Mouse (Mus musculus) lung, embryonic 16.5 days (tissue): ENCODE measurements around the gene Aldh16a1. TPM values are rescaled to one million over a fixed set of nuclear protein-coding genes. Genes with fewer than 3 reads are reported as not detected.

Experiments
- ATAC-seq: fragments of 200-750 bp; cut with Nextera tagmentation; 2 replicates; pipeline ENCODE4 v1.8.0; 2017; ENCODE audit warnings: low read depth, mild to moderate bottlenecking, moderate library complexity
- H3K27ac ChIP-seq: fragments of 300-500 bp; sonication (generic); 2 replicates; pipeline ENCODE4 v1.5.1; 2014; ENCODE audit warnings: mild to moderate bottlenecking, control low read depth, low read length
- H3K27me3 ChIP-seq: fragments of 300-500 bp; sonication (generic); 2 replicates; pipeline ENCODE4 v1.6.1; 2014; ENCODE audit warnings: low read depth, low read length, mixed read lengths; ENCODE audit not compliant: control insufficient read depth, insufficient read depth
- H3K36me3 ChIP-seq: fragments of 300-500 bp; sonication (generic); 2 replicates; pipeline ENCODE4 v1.6.1; 2014; ENCODE audit warnings: low read length; ENCODE audit not compliant: control insufficient read depth, insufficient read depth
- H3K4me1 ChIP-seq: fragments of 300-500 bp; sonication (generic); replicated peaks from 2 replicates; pipeline ENCODE4 v1.6.1; 2014; ENCODE audit warnings: low read length, mixed read lengths; ENCODE audit not compliant: control insufficient read depth, insufficient read depth
- H3K4me2 ChIP-seq: fragments of 300-500 bp; sonication (generic); 2 replicates; pipeline ENCODE4 v1.6.1; 2014; ENCODE audit warnings: low read depth, low read length, control low read depth
- H3K4me3 ChIP-seq: fragments of 300-500 bp; sonication (generic); 2 replicates; pipeline ENCODE4 v1.5.1; 2014; ENCODE audit warnings: mild to moderate bottlenecking, low read length, control low read depth
- H3K9ac ChIP-seq: fragments of 300-500 bp; sonication (generic); 2 replicates; pipeline ENCODE4 v1.6.1; 2014; ENCODE audit warnings: low read length, control low read depth
- H3K9me3 ChIP-seq: fragments of 300-500 bp; sonication (generic); 2 replicates; pipeline ENCODE4 v1.6.1; 2016; ENCODE audit warnings: low read length; ENCODE audit not compliant: control insufficient read depth
- WGBS: fragments of 180-500 bp; shearing (Covaris S2); extraction: QIAGEN DNeasy Blood & Tissue Kit; methylation state at CpG from one replicate; pipeline ENCODE4 v1.1.7; 2014; 5-methylcytosine and 5-hydroxymethylcytosine counted together
- polyA plus RNA-seq: library from polyadenylated mRNA; unstranded; fragments of >200 nt; fragmentation: Nextera tagmentation; extraction: Ambion mirVana; gene quantifications from 2 replicates; pipeline ENCODE4 v1.2.1, GENCODE M21; 2015

The Aldh16a1 gene
- polyA plus RNA-seq, 1 experiment from 2014 or later: 57.4 TPM

DNA sequence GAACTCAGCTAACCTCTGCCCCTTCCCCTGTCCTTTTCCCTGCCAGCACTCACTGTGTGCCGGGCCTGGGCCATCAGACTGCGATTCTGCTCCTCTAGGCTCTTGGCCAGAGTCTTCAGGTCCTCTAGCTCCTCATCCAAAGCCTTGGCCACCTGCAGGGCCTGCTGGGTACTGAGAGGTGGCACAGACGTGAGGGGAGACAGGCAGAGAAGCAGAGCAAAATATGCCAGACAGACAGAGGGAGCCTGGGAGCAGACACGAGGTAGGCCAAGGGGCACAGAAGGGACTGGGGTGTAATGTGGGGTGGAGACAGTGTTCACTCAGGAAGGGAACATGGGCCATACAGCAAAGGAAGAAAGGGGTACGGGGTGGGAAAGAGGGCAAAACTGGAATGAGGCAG is 39.0 kb upstream of the Aldh16a1 start:
- no peak overlapping the region for H3K4me2 ChIP-seq
- H3K9me3 ChIP-seq: no peaks in the 10 kb centered on the region
- H3K4me3 ChIP-seq: no peak overlapping the region
- 53% methylated on average over 5 of the region's 5 CpGs for WGBS
- no peak overlapping the region for H3K27ac ChIP-seq
- no peaks in the 10 kb centered on the region; the same call in 1 of the 2 replicates for H3K4me1 ChIP-seq
- no peak overlapping the region for H3K9ac ChIP-seq
- no peak for ATAC-seq
- H3K27me3 ChIP-seq: peaks cover 12% of the 10 kb centered on the region
- H3K36me3 ChIP-seq: no peaks in the 10 kb centered on the region

DNA sequence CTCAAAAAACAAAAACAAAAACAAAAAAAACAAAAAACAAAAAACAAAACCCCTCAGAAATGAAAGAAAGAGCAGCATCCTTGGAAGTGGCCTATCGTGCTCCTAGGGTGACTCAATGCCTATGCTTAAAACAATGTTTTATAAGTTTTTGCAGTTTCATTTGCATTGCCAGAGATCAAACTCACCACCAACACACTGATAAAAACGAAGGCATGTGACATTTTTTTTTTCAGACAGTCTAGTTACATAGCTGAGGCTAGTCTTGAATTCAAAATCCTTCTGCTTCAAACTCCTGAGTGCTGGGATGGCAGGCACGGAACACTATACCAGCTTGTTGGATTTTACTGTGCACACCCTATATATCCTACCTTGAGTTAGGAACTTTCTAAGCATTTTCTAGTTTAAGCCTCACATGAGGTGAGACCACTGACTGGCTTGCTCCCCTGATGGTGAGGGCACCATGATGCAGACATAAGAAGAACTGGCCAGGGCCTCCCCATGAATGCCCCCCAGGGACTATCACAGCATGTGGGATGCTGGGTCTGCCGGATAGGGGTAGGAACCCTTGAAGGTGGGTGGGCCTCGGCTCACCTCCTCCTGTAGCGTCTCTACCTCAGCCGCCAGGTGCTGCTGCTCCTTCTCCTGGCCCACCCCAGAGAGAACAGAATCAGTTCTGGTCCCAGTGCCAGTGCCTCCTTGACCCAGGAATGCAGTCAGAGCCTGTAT is 38.4 kb upstream of the Aldh16a1 start:
- H3K4me1 ChIP-seq: no peaks in the 10 kb centered on the region; the same call in 1 of the 2 replicates
- WGBS: 75% methylated on average over 7 of the region's 7 CpGs
- H3K9me3 ChIP-seq: no peaks in the 10 kb centered on the region
- H3K27me3 ChIP-seq: peaks cover 13% of the 10 kb centered on the region
- H3K27ac ChIP-seq: no peak overlapping the region
- no peak overlapping the region for H3K9ac ChIP-seq
- ATAC-seq: no peak
- no peak overlapping the region for H3K4me2 ChIP-seq
- H3K36me3 ChIP-seq: no peaks in the 10 kb centered on the region
- H3K4me3 ChIP-seq: no peak overlapping the region

DNA sequence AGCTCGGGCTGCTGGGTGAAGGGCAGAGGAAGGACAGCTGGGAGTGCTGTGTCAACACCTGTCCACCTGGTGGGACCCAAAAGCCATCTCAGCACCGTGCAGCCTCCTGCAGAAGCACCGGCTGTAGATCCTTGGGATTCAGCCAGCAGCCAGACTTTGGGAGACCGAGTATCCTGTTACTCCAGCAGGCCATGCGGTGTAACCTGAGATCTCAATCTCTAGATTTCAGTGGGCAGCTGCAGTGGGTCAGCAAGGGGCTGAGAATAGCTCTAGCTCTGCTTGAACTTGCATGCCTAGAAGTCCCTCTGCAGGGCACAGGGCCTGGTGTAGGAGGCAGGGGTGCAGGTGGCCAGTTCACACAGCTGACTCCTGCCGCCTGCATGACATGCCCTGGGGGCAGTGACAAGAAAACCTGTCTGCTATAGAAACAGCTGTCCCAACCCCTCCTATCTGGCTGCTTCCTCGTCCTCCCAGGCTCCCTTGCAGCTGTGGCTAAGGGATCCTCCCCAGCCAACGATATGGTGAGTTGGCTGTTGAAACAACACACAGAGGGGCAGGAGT is 37.5 kb upstream of the Aldh16a1 start:
- no peak overlapping the region for H3K4me3 ChIP-seq
- no peaks in the 10 kb centered on the region for H3K36me3 ChIP-seq
- no peak for ATAC-seq
- no peak overlapping the region for H3K4me2 ChIP-seq
- no peak overlapping the region for H3K9ac ChIP-seq
- H3K27ac ChIP-seq: no peak overlapping the region
- H3K9me3 ChIP-seq: no peaks in the 10 kb centered on the region
- H3K4me1 ChIP-seq: no peaks in the 10 kb centered on the region; the same call in 1 of the 2 replicates
- peaks cover 17% of the 10 kb centered on the region for H3K27me3 ChIP-seq
- WGBS: 6% methylated on average over 8 of the region's 8 CpGs

DNA sequence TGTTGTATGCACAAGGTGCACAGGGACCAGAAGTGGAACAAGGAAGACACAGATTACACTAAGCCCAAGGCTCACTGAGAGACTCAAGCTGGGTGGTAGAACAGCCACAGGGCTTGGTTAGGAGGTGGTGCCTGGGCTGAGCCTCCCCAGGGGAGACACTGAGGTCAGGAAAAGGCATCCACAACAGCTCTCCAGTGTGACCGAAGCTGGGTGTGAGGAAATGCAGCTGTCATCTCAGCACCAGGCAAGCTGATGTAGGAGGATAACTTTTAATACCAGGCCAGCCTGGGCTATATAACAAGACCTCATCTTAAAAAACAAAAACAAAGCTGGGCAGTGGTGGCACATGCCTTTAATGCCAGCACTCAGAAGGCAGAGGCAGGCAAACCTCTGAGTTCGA is 36.8 kb upstream of the Aldh16a1 start:
- no peak overlapping the region for H3K4me3 ChIP-seq
- no peak overlapping the region for H3K4me2 ChIP-seq
- 50% methylated on average over 2 of the region's 2 CpGs for WGBS
- H3K36me3 ChIP-seq: no peaks in the 10 kb centered on the region
- no peak overlapping the region for H3K9ac ChIP-seq
- ATAC-seq: no peak
- H3K4me1 ChIP-seq: no peaks in the 10 kb centered on the region; the same call in 1 of the 2 replicates
- H3K27me3 ChIP-seq: peaks cover 19% of the 10 kb centered on the region
- H3K27ac ChIP-seq: no peak overlapping the region
- H3K9me3 ChIP-seq: no peaks in the 10 kb centered on the region

DNA sequence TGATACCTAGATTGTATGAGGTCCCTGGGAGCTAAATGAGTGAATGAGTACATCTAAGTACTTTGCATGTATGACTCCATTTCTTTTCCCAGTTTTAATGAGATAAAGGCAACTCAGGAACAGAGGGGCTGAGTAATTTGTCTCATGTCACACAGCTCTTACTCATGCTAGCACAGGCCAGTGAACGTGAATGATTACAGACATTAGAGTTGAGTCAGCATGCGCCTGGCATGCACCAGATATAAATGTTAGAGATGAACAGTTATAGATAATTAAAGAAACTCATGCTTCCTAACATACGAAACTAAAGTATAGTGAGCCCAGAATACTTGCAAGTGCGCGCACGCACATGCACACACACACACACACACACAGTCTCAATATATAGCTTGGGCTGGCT is 35.8 kb upstream of the Aldh16a1 start:
- Histone ChIP-seq H3K36me3 (no peaks in the 10 kb centered on the region), H3K9me3 (no peaks in the 10 kb centered on the region), H3K4me2 (no peak overlapping the region), H3K9ac (no peak overlapping the region), H3K27ac (no peak overlapping the region), H3K4me1 (no peaks in the 10 kb centered on the region; the same call in 1 of the 2 replicates), H3K4me3 (no peak overlapping the region), H3K27me3 (peaks cover 29% of the 10 kb centered on the region)
- no peak for ATAC-seq
- 86% methylated on average over 6 of the region's 6 CpGs for WGBS

DNA sequence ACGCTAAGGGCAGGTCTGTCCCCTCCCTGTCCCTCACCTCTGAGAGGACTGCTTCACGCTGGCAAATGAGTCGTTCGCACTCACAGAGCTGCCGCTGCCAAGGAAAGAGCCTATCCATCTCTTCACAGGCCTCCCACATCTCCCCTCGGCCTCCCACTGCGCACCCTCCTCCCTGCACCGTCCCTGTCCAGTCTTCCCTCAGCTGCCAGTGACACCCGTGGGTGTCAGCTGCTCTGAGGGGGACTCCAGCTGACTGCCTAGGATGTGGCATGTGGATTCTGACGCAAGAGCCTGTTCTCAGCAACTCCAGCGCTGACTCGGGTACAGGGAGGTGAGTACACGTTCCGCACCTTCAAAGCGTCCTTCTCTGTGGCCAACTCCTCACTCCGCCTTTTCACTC is 35.2 kb upstream of the Aldh16a1 start:
- no peak for ATAC-seq
- H3K9ac ChIP-seq: no peak overlapping the region

DNA sequence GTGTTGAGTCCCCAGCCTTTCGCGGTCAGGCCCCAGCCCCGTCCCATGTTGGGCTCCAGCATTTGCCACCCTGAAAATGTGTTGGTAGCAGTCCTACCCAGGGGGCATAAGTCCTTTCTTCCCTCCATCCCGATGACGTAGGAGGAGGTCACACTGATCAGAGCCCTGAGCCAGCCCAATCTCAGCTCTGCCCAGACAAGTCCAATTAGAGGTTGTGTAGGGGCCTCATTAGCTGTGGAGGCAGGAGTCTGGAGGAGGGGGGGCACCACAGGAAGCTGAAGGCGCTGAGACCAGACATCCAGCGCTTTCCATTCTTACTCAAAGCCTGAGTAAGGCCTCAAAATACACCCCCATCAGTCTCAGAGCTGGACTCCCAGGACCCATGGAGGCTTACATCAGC is 31.5 kb upstream of the Aldh16a1 start:
- Histone ChIP-seq H3K4me2 (no peak overlapping the region), H3K9ac (no peak overlapping the region), H3K27me3 (peaks cover 70% of the 10 kb centered on the region), H3K4me1 (peaks cover 5% of the 10 kb centered on the region), H3K36me3 (no peaks in the 10 kb centered on the region), H3K4me3 (no peak overlapping the region), H3K9me3 (no peaks in the 10 kb centered on the region), H3K27ac (no peak overlapping the region)
- ATAC-seq: no peak
- WGBS: 58% methylated on average over 7 of the region's 7 CpGs

More for the DNA sequence above, 35.2 kb upstream of the Aldh16a1 start:
- H3K4me3 ChIP-seq: no peak overlapping the region
- H3K36me3 ChIP-seq: no peaks in the 10 kb centered on the region
- WGBS: 38% methylated on average over 16 of the region's 16 CpGs
- peaks cover 35% of the 10 kb centered on the region for H3K27me3 ChIP-seq
- no peaks in the 10 kb centered on the region for H3K9me3 ChIP-seq
- H3K27ac ChIP-seq: no peak overlapping the region
- no peaks in the 10 kb centered on the region; the same call in 1 of the 2 replicates for H3K4me1 ChIP-seq
- no peak overlapping the region for H3K4me2 ChIP-seq

DNA sequence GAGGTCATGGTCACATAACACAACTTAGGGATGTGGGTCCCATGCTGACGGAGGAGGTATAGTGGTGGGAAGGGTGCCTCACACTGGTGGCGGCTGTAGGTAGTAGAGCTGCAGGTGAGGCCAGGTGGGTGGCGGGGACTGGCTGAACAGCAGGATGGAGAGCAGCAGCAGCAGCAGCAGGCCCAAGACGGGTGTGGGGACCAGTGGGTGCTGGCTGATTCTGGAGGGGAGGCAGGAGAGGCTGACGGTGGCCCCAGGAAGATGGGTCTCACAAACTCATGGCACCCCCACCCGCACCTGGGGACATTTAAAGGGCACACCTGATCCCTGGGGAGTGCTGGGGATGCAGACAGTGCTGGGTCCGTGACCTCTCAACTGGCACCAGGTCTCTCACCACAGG is 29.3 kb upstream of the Aldh16a1 start:
- no peak overlapping the region for H3K4me3 ChIP-seq
- H3K27ac ChIP-seq: no peak overlapping the region
- H3K36me3 ChIP-seq: no peaks in the 10 kb centered on the region
- no peak overlapping the region for H3K4me2 ChIP-seq
- peaks cover 83% of the 10 kb centered on the region for H3K27me3 ChIP-seq
- no peaks in the 10 kb centered on the region for H3K9me3 ChIP-seq
- peaks cover 5% of the 10 kb centered on the region for H3K4me1 ChIP-seq
- ATAC-seq: no peak
- H3K9ac ChIP-seq: no peak overlapping the region
- 58% methylated on average over 7 of the region's 7 CpGs for WGBS

DNA sequence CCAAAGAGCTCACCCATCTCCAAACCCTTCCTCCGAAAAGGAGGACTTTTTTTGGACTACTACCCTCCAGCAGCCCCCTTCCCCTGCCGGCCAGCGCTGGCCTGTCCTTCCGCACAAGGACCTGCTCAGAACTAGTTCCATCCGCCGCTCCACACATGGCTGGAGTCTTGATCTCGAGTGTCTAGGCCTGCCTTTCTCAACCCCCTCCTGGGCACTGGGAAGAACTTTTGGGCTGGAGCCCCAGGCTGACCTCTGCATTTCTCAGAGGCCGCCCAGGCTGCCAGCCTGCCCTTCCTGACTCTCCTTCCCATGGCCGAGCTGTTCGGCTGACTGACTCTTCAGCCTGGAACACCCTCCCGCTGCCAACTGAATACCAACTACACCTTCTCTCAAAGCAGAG is 28.2 kb upstream of the Aldh16a1 start:
- Histone ChIP-seq H3K9ac (peak overlapping the region; percentile 25), H3K27ac (no peak overlapping the region)
- ATAC-seq: peak; percentile 37

More for the DNA sequence above, 28.2 kb upstream of the Aldh16a1 start:
- Histone ChIP-seq H3K9me3 (no peaks in the 10 kb centered on the region), H3K36me3 (no peaks in the 10 kb centered on the region), H3K27me3 (peaks cover 90% of the 10 kb centered on the region), H3K4me2 (peak overlapping the region; percentile 64), H3K4me1 (peaks cover 5% of the 10 kb centered on the region), H3K4me3 (peak overlapping the region; percentile 40)
- WGBS: 15% methylated on average over 11 of the region's 11 CpGs
